Mouse (Mus musculus): Measurements from ENCODE around the gene Ptpro. TPM values are rescaled to one million over a fixed set of nuclear protein-coding genes. Genes with fewer than 3 reads are reported as not detected.

Ptpro gene
- polyA plus RNA-seq, 1 experiment = 11.3 TPM

- TF ChIP-seq POLR2A (IDR thresholded peaks at IDR 0.05; ENCODE audit: borderline replicate concordance, control insufficient read depth, low read depth, low read length) = no peak
- TF ChIP-seq CTCF (IDR thresholded peaks at IDR 0.05; ENCODE audit: control insufficient read depth, insufficient read depth, low read length) = no peak
These were observed 746 bp downstream of the Ptpro start for GRCm38 (mm10) chr6:137252887-137253242.

GRCm38 (mm10) chr6:137253415-137253814 is 1.3 kb downstream of the Ptpro start:
- Histone ChIP-seq H3K4me3 (replicated peaks; ENCODE audit: control insufficient read depth, low read depth, low read length) (no peak overlapping the region), H3K4me1 (ENCODE audit: control insufficient read depth, insufficient read depth, low read length) (no peaks in the 10 kb centered on the region), H3K27ac (ENCODE audit: control insufficient read depth, insufficient read depth, low read depth, low read length, poor library complexity) (no peak overlapping the region)
- 12% methylated on average over 7 of the region's 7 CpGs for WGBS
- TF ChIP-seq CTCF (IDR thresholded peaks at IDR 0.05; ENCODE audit: control insufficient read depth, insufficient read depth, low read length) (no peak), POLR2A (IDR thresholded peaks at IDR 0.05; ENCODE audit: borderline replicate concordance, control insufficient read depth, low read depth, low read length) (no peak)

More at GRCm38 (mm10) chr6:137252887-137253242, 746 bp downstream of the Ptpro start:
- H3K27ac ChIP-seq (ENCODE audit: control insufficient read depth, insufficient read depth, low read depth, low read length, poor library complexity) = no peak overlapping the region
- no peak overlapping the region for H3K4me3 ChIP-seq (replicated peaks; ENCODE audit: control insufficient read depth, low read depth, low read length)
- WGBS = 6% methylated on average over 15 of the region's 15 CpGs
- H3K4me1 ChIP-seq (ENCODE audit: control insufficient read depth, insufficient read depth, low read length) = no peaks in the 10 kb centered on the region

GRCm38 (mm10) chr6:137261033-137261432 is 8.9 kb downstream of the Ptpro start:
- TF ChIP-seq POLR2A (IDR thresholded peaks at IDR 0.05; ENCODE audit: borderline replicate concordance, control insufficient read depth, low read depth, low read length) (no peak), CTCF (IDR thresholded peaks at IDR 0.05; ENCODE audit: control insufficient read depth, insufficient read depth, low read length) (no peak)
- H3K4me1 ChIP-seq (ENCODE audit: control insufficient read depth, insufficient read depth, low read length) = no peaks in the 10 kb centered on the region
- 95% methylated on average over 1 of the region's 1 CpGs for WGBS
- no peak overlapping the region for H3K27ac ChIP-seq (ENCODE audit: control insufficient read depth, insufficient read depth, low read depth, low read length, poor library complexity)
- H3K4me3 ChIP-seq (replicated peaks; ENCODE audit: control insufficient read depth, low read depth, low read length) = no peak overlapping the region

GRCm38 (mm10) chr6:137262087-137262486 is 10.0 kb downstream of the Ptpro start:
- no peak for TF ChIP-seq CTCF (IDR thresholded peaks at IDR 0.05; ENCODE audit: control insufficient read depth, insufficient read depth, low read length)
- TF ChIP-seq POLR2A (IDR thresholded peaks at IDR 0.05; ENCODE audit: borderline replicate concordance, control insufficient read depth, low read depth, low read length) = no peak
- no peaks in the 10 kb centered on the region for H3K4me1 ChIP-seq (ENCODE audit: control insufficient read depth, insufficient read depth, low read length)
- WGBS = 62% methylated on average over 3 of the region's 3 CpGs

GRCm38 (mm10) chr6:137268019-137268418 is 15.9 kb downstream of the Ptpro start:
- TF ChIP-seq CTCF (IDR thresholded peaks at IDR 0.05; ENCODE audit: control insufficient read depth, insufficient read depth, low read length) (no peak), POLR2A (IDR thresholded peaks at IDR 0.05; ENCODE audit: borderline replicate concordance, control insufficient read depth, low read depth, low read length) (no peak)
- Histone ChIP-seq H3K27ac (ENCODE audit: control insufficient read depth, insufficient read depth, low read depth, low read length, poor library complexity) (no peak overlapping the region), H3K4me1 (ENCODE audit: control insufficient read depth, insufficient read depth, low read length) (no peaks in the 10 kb centered on the region), H3K4me3 (replicated peaks; ENCODE audit: control insufficient read depth, low read depth, low read length) (no peak overlapping the region)
- 76% methylated on average over 8 of the region's 8 CpGs for WGBS

More at GRCm38 (mm10) chr6:137262087-137262486, 10.0 kb downstream of the Ptpro start:
- Histone ChIP-seq H3K27ac (ENCODE audit: control insufficient read depth, insufficient read depth, low read depth, low read length, poor library complexity) (no peak overlapping the region), H3K4me3 (replicated peaks; ENCODE audit: control insufficient read depth, low read depth, low read length) (no peak overlapping the region)

GRCm38 (mm10) chr6:137268592-137268991 is 16.5 kb downstream of the Ptpro start:
- 83% methylated on average over 10 of the region's 10 CpGs for WGBS
- no peak overlapping the region for H3K27ac ChIP-seq (ENCODE audit: control insufficient read depth, insufficient read depth, low read depth, low read length, poor library complexity)
- no peak overlapping the region for H3K4me3 ChIP-seq (replicated peaks; ENCODE audit: control insufficient read depth, low read depth, low read length)
- H3K4me1 ChIP-seq (ENCODE audit: control insufficient read depth, insufficient read depth, low read length) = no peaks in the 10 kb centered on the region
- no peak for TF ChIP-seq POLR2A (IDR thresholded peaks at IDR 0.05; ENCODE audit: borderline replicate concordance, control insufficient read depth, low read depth, low read length)
- no peak for TF ChIP-seq CTCF (IDR thresholded peaks at IDR 0.05; ENCODE audit: control insufficient read depth, insufficient read depth, low read length)

GRCm38 (mm10) chr6:137272513-137272912 is 20.4 kb downstream of the Ptpro start:
- Histone ChIP-seq H3K27ac (ENCODE audit: control insufficient read depth, insufficient read depth, low read depth, low read length, poor library complexity) (no peak overlapping the region), H3K4me3 (replicated peaks; ENCODE audit: control insufficient read depth, low read depth, low read length) (no peak overlapping the region), H3K4me1 (ENCODE audit: control insufficient read depth, insufficient read depth, low read length) (no peaks in the 10 kb centered on the region)
- WGBS = 90% methylated on average over 8 of the region's 8 CpGs
- TF ChIP-seq POLR2A (IDR thresholded peaks at IDR 0.05; ENCODE audit: borderline replicate concordance, control insufficient read depth, low read depth, low read length) = no peak
- TF ChIP-seq CTCF (IDR thresholded peaks at IDR 0.05; ENCODE audit: control insufficient read depth, insufficient read depth, low read length) = no peak

- H3K4me1 ChIP-seq (ENCODE audit: control insufficient read depth, insufficient read depth, low read length) = no peaks in the 10 kb centered on the region
- WGBS = 78% methylated on average over 12 of the region's 12 CpGs
- H3K4me3 ChIP-seq (replicated peaks; ENCODE audit: control insufficient read depth, low read depth, low read length) = no peak overlapping the region
- H3K27ac ChIP-seq (ENCODE audit: control insufficient read depth, insufficient read depth, low read depth, low read length, poor library complexity) = no peak overlapping the region
- no peak for TF ChIP-seq POLR2A (IDR thresholded peaks at IDR 0.05; ENCODE audit: borderline replicate concordance, control insufficient read depth, low read depth, low read length)
These were observed 25.5 kb downstream of the Ptpro start for GRCm38 (mm10) chr6:137277587-137277994.

- Histone ChIP-seq H3K27ac (ENCODE audit: control insufficient read depth, insufficient read depth, low read depth, low read length, poor library complexity) (no peak overlapping the region), H3K4me1 (ENCODE audit: control insufficient read depth, insufficient read depth, low read length) (no peaks in the 10 kb centered on the region), H3K4me3 (replicated peaks; ENCODE audit: control insufficient read depth, low read depth, low read length) (no peak overlapping the region)
- WGBS = 87% methylated on average over 7 of the region's 7 CpGs
- TF ChIP-seq POLR2A (IDR thresholded peaks at IDR 0.05; ENCODE audit: borderline replicate concordance, control insufficient read depth, low read depth, low read length) (no peak), CTCF (IDR thresholded peaks at IDR 0.05; ENCODE audit: control insufficient read depth, insufficient read depth, low read length) (no peak)
These were observed 27.5 kb downstream of the Ptpro start for GRCm38 (mm10) chr6:137279576-137279975.
